Mouse (Mus musculus) MEL (cell line): ENCODE measurements around the gene Zfp335. TPM values are rescaled to one million over a fixed set of nuclear protein-coding genes. Genes with fewer than 3 reads are reported as not detected.
A peak's percentile ranks its signal among the peaks of the same experiment; 100 is the strongest.

Experiments
- DNase-seq: peaks from one replicate; pipeline ENCODE4 v3.0.0; 2011; ENCODE audit warnings: low read depth, low spot score
- H3K27ac ChIP-seq: 2 replicates; pipeline ENCODE4 v1.5.1; 2012; ENCODE audit warnings: low read depth, mild to moderate bottlenecking, control low read depth, low read length, moderate library complexity; ENCODE audit not compliant: control insufficient read depth
- H3K27me3 ChIP-seq, 2 experiments: fragments of 150-350 bp in 1 of 2; sonication (generic) in 1 of 2; 2 replicates each; pipeline ENCODE4 v1.6.1; 2012; ENCODE audit warnings: low read length in 2 of 2, mild to moderate bottlenecking in 2 of 2, improper control_type of control experiment in 1 of 2, moderate library complexity in 1 of 2; ENCODE audit not compliant: insufficient read depth in 2 of 2, control insufficient read depth in 1 of 2
- H3K36me3 ChIP-seq, 2 experiments: 2 replicates each; pipeline ENCODE4 v1.6.1; 2012 to 2014; ENCODE audit warnings: low read length in 2 of 2, improper control_type of control experiment in 1 of 2, inconsistent platforms in 1 of 2, mild to moderate bottlenecking in 1 of 2; ENCODE audit not compliant: insufficient read depth in 2 of 2, control insufficient read depth in 1 of 2
- H3K4me1 ChIP-seq, 2 experiments: fragments of 150-350 bp in 1 of 2; sonication (generic) in 1 of 2; 2 replicates each; pipeline ENCODE4 v1.6.1; 2012; ENCODE audit warnings: low read length in 2 of 2, improper control_type of control experiment in 1 of 2, mild to moderate bottlenecking in 1 of 2; ENCODE audit not compliant: insufficient read depth in 2 of 2, control insufficient read depth in 1 of 2
- H3K4me3 ChIP-seq, 2 experiments: fragments of 150-350 bp in 1 of 2; sonication (generic) in 1 of 2; 2 replicates each; pipeline ENCODE4 v1.5.1; 2012; ENCODE audit warnings: low read depth in 2 of 2, low read length in 2 of 2, mild to moderate bottlenecking in 2 of 2, moderate library complexity in 2 of 2, control low read depth in 1 of 2, improper control_type of control experiment in 1 of 2; ENCODE audit not compliant: control insufficient read depth in 1 of 2, insufficient read depth in 1 of 2
- H3K79me2 ChIP-seq: 2 replicates; pipeline ENCODE4 v1.6.1; 2012; ENCODE audit warnings: mild to moderate bottlenecking, low read length, moderate library complexity; ENCODE audit not compliant: control insufficient read depth, poor library complexity, insufficient read depth
- H3K9ac ChIP-seq: 2 replicates; pipeline ENCODE4 v1.6.1; 2012; ENCODE audit warnings: low read depth, mild to moderate bottlenecking, control low read depth, low read length, moderate library complexity; ENCODE audit not compliant: control insufficient read depth, poor library complexity, severe bottlenecking
- H3K9me3 ChIP-seq: fragments of 150-350 bp; sonication (generic); replicated peaks from 2 replicates; pipeline ENCODE4 v1.6.1; 2012; ENCODE audit warnings: mild to moderate bottlenecking, low read length, improper control_type of control experiment, moderate library complexity; ENCODE audit not compliant: insufficient read depth
- BHLHE40 ChIP-seq: IDR thresholded peaks from 2 replicates; pipeline ENCODE4 v1.6.1; 2012; ENCODE audit warnings: low read depth, mild to moderate bottlenecking, inconsistent platforms, low read length, improper control_type of control experiment, borderline replicate concordance
- CHD1 ChIP-seq: IDR thresholded peaks from 2 replicates; pipeline ENCODE4 v1.6.1; 2012; ENCODE audit warnings: low read depth, mild to moderate bottlenecking, inconsistent platforms, low read length, improper control_type of control experiment
- CHD2 ChIP-seq: IDR thresholded peaks from 2 replicates; pipeline ENCODE4 v1.6.1; 2011; ENCODE audit warnings: low read length, improper control_type of control experiment
- CTCF ChIP-seq, 3 experiments: IDR thresholded peaks in 2 of 3; conservative IDR thresholded peaks in 1 of 3; 2 replicates each; pipeline ENCODE4 v1.5.1; 2011 to 2012; ENCODE audit warnings: low read length in 3 of 3, low read depth in 2 of 3, mild to moderate bottlenecking in 2 of 3, improper control_type of control experiment in 1 of 3, inconsistent platforms in 1 of 3, mixed read lengths in 1 of 3, moderate library complexity in 1 of 3; ENCODE audit not compliant: control insufficient read depth in 1 of 3, insufficient read depth in 1 of 3, poor library complexity in 1 of 3, severe bottlenecking in 1 of 3
- HCFC1 ChIP-seq: IDR thresholded peaks from 2 replicates; pipeline ENCODE4 v1.6.1; 2012; ENCODE audit warnings: low read depth, mild to moderate bottlenecking, inconsistent platforms, low read length, improper control_type of control experiment, moderate library complexity
- MAZ ChIP-seq: IDR thresholded peaks from 2 replicates; pipeline ENCODE4 v1.6.1; 2012; ENCODE audit warnings: low read depth, mild to moderate bottlenecking, inconsistent platforms, low read length, improper control_type of control experiment
- MEF2A ChIP-seq: IDR thresholded peaks from 2 replicates; pipeline ENCODE4 v1.6.1; 2014; ENCODE audit warnings: low read depth, mild to moderate bottlenecking, inconsistent platforms, low read length, improper control_type of control experiment; ENCODE audit not compliant: poor library complexity, insufficient replicate concordance, severe bottlenecking; ENCODE audit errors: extremely low read depth
- NRF1 ChIP-seq: IDR thresholded peaks from 2 replicates; pipeline ENCODE4 v1.6.1; 2014; ENCODE audit warnings: low read depth, mild to moderate bottlenecking, inconsistent platforms, low read length, improper control_type of control experiment, moderate library complexity; ENCODE audit not compliant: poor library complexity, insufficient read depth, severe bottlenecking
- POLR2A ChIP-seq, 2 experiments: IDR thresholded peaks; 2 replicates each; pipeline ENCODE4 v1.6.1; 2011 to 2012; ENCODE audit warnings: low read length in 2 of 2, mild to moderate bottlenecking in 2 of 2, control low read depth in 1 of 2, improper control_type of control experiment in 1 of 2, low read depth in 1 of 2, moderate library complexity in 1 of 2; ENCODE audit not compliant: control insufficient read depth in 1 of 2, insufficient read depth in 1 of 2, poor library complexity in 1 of 2
- POLR2AphosphoS5 ChIP-seq: IDR thresholded peaks from 2 replicates; pipeline ENCODE4 v1.6.1; 2012; ENCODE audit warnings: low read depth, borderline replicate concordance, mild to moderate bottlenecking, inconsistent platforms, low read length, moderate library complexity, mixed read lengths
- RAD21 ChIP-seq: IDR thresholded peaks from 2 replicates; pipeline ENCODE4 v1.6.1; 2011; ENCODE audit warnings: mild to moderate bottlenecking, low read depth, low read length, improper control_type of control experiment
- SIN3A ChIP-seq: IDR thresholded peaks from 2 replicates; pipeline ENCODE4 v1.6.1; 2012; ENCODE audit warnings: low read length, improper control_type of control experiment, inconsistent platforms
- SMC3 ChIP-seq: IDR thresholded peaks from 2 replicates; pipeline ENCODE4 v1.6.1; 2011; ENCODE audit warnings: low read depth, low read length, improper control_type of control experiment
- TCF12 ChIP-seq: IDR thresholded peaks from 2 replicates; pipeline ENCODE4 v1.6.1; 2014; ENCODE audit warnings: low read depth, mild to moderate bottlenecking, inconsistent platforms, low read length, improper control_type of control experiment, moderate library complexity
- USF1 ChIP-seq: IDR thresholded peaks from 2 replicates; pipeline ENCODE4 v1.6.1; 2014; ENCODE audit warnings: low read depth, mild to moderate bottlenecking, inconsistent platforms, low read length, improper control_type of control experiment, moderate library complexity
- ZC3H11A ChIP-seq: IDR thresholded peaks from 2 replicates; pipeline ENCODE4 v1.6.1; 2012; ENCODE audit warnings: low read depth, mild to moderate bottlenecking, inconsistent platforms, low read length, improper control_type of control experiment
- ZMIZ1 ChIP-seq: IDR thresholded peaks from 2 replicates; pipeline ENCODE4 v1.6.1; 2012; ENCODE audit warnings: low read depth, mild to moderate bottlenecking, inconsistent platforms, low read length, improper control_type of control experiment, moderate library complexity
- ZNF384 ChIP-seq: IDR thresholded peaks from 2 replicates; pipeline ENCODE4 v1.6.1; 2012; ENCODE audit warnings: low read depth, mild to moderate bottlenecking, inconsistent platforms, low read length, improper control_type of control experiment
- polyA plus RNA-seq, 2 experiments: library from polyadenylated mRNA; stranded (reverse) in 1 of 2; unstranded in 1 of 2; fragments of >175 nt in 1 of 2; fragments of >200 nt in 1 of 2; gene quantifications; 2 replicates each; pipeline versions ENCODE4 v1.2.1 to v1.2.4; 2012; ENCODE audit warnings: low replicate concordance in 2 of 2, low read depth in 1 of 2; ENCODE audit not compliant: insufficient read length in 2 of 2, insufficient read depth in 1 of 2, missing spikeins in 1 of 2
- total RNA-seq: library from RNA; depleted of rRNA; stranded (reverse); fragments of 300-350 nt; gene quantifications from 2 replicates; pipeline ENCODE4 v1.2.3, GENCODE M21; 2012

Gene Zfp335
- total and polyA plus RNA-seq, 3 experiments: 12.6 to 24.1 TPM; not detected in 1

- peaks cover 0 to 14% of the 10 kb centered on the region in 2 experiments; a peak in 2 of 4 replicates for H3K36me3 ChIP-seq
- no peaks in the 10 kb centered on the region for H3K9me3 ChIP-seq
- H3K27ac ChIP-seq: no peak overlapping the region
- DNase-seq: peak; percentile 50
- H3K79me2 ChIP-seq: no peaks in the 10 kb centered on the region
- no peak for TF ChIP-seq HCFC1
- TF ChIP-seq ZNF384: 0 out of 2 replicates have a peak, but pooled peaks have one; percentile 20
- peak; percentile 20 to 43 (median 34); a peak in 5 of 6 replicates for TF ChIP-seq CTCF (IDR thresholded peaks at IDR 0.05 in 2 of 3, conservative IDR thresholded peaks at IDR 0.05 in 1 of 3; ENCODE audit: control insufficient read depth in 1 of 3, insufficient read depth in 1 of 3, low read depth in 2 of 3, low read length in 3 of 3, poor library complexity in 1 of 3, severe bottlenecking in 1 of 3)
- TF ChIP-seq NRF1: no peak
- TF ChIP-seq, all 39 proteins: peak for 2
- H3K27me3 ChIP-seq: no peaks in the 10 kb centered on the region
- peaks cover 15 to 25% of the 10 kb centered on the region in 2 experiments for H3K4me1 ChIP-seq
- H3K4me3 ChIP-seq: no peak overlapping the region
- no peak overlapping the region; the same call in 1 of the 2 replicates for H3K9ac ChIP-seq
Observed at GRCm38 (mm10) chr2:164871602-164872303, 39.8 kb downstream of the Zfp335 start.

DNA sequence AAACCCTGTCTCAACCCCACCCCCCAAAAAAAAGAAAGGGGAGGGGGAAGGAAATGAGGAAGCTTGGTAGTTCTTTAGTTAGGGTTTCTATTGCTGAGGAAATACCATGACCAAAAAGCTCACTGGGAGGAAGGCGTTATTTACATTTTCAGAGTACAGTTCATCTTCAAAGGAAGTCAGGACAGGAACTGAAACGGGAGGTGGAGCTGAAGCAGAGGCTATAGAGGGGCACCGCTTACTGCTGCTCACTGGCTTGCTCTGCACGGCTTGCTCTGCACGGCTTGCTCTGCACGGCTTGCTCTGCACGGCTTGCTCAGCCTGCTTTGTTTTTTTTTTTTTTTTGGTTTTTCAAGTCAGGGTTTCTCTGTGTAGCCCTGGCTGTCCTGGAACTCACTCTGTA is 43.1 kb downstream of the Zfp335 start:
- peak; percentile 67 for DNase-seq
- Histone ChIP-seq H3K9ac (no peak overlapping the region), H3K36me3 (peaks cover 0 to 13% of the 10 kb centered on the region in 2 experiments; a peak in 2 of 4 replicates), H3K79me2 (no peaks in the 10 kb centered on the region), H3K4me1 (peaks cover 24 to 32% of the 10 kb centered on the region in 2 experiments), H3K27me3 (no peaks in the 10 kb centered on the region), H3K9me3 (no peaks in the 10 kb centered on the region), H3K27ac (peak overlapping the region; percentile 11; the same call in 1 of the 2 replicates), H3K4me3 (no peak overlapping the region)
- no peak for TF ChIP-seq ZC3H11A
- TF ChIP-seq BHLHE40: no peak
- 0 out of 2 replicates have a peak, but pooled peaks have one; percentile 21 for TF ChIP-seq HCFC1
- TF ChIP-seq SIN3A: no peak
- no peak for TF ChIP-seq MEF2A

- Histone ChIP-seq H3K9me3 (no peaks in the 10 kb centered on the region), H3K4me1 (peaks cover 26 to 33% of the 10 kb centered on the region in 2 experiments), H3K79me2 (no peaks in the 10 kb centered on the region), H3K27me3 (no peaks in the 10 kb centered on the region), H3K27ac (peak overlapping the region; percentile 92), H3K4me3 (no peak overlapping the region), H3K9ac (0 out of 2 replicates have a peak overlapping the region, but pooled peaks have one; percentile 61), H3K36me3 (peaks cover 0 to 13% of the 10 kb centered on the region in 2 experiments; a peak in 2 of 4 replicates)
- peak; percentile 64 to 87 (median 84) for TF ChIP-seq CTCF (IDR thresholded peaks at IDR 0.05 in 2 of 3, conservative IDR thresholded peaks at IDR 0.05 in 1 of 3; ENCODE audit: control insufficient read depth in 1 of 3, insufficient read depth in 1 of 3, low read depth in 2 of 3, low read length in 3 of 3, poor library complexity in 1 of 3, severe bottlenecking in 1 of 3)
- TF ChIP-seq ZC3H11A: no peak
- no peak for TF ChIP-seq POLR2AphosphoS5
- no peak for TF ChIP-seq CHD1
- TF ChIP-seq USF1: no peak
- TF ChIP-seq ZMIZ1: no peak
- no peak for TF ChIP-seq ZNF384
- TF ChIP-seq POLR2A (IDR thresholded peaks at IDR 0.05; ENCODE audit: control insufficient read depth in 1 of 2, insufficient read depth in 1 of 2, low read depth in 1 of 2, low read length in 2 of 2, poor library complexity in 1 of 2): no peak
- TF ChIP-seq SMC3: no peak; the same call in 1 of the 2 replicates
- peak; percentile 31 for TF ChIP-seq RAD21
- no peak for TF ChIP-seq MAZ
- 0 out of 2 replicates have a peak, but pooled peaks have one; percentile 3 for TF ChIP-seq TCF12
- TF ChIP-seq CHD2: no peak
- DNase-seq: peak; percentile 80
Observed at GRCm38 (mm10) chr2:164867566-164867965, 44.0 kb downstream of the Zfp335 start.
